Mouse (Mus musculus) c-Kit-negative CD71-positive TER-119-positive erythroid progenitor cells, embryonic 14.5 days (primary cell): ENCODE measurements around the gene 1520401A03Rik.
A peak's percentile ranks its signal among the peaks of the same experiment; 100 is the strongest.

Experiments used
- DNase-seq: peaks from one replicate; pipeline ENCODE4 v3.0.0-alpha.2; 2013; ENCODE audit warnings: low read depth, low spot score

1520401A03Rik gene

GRCm38 (mm10) chr17:23742941-23743340, 20.4 kb upstream of the 1520401A03Rik start:
- no peak for DNase-seq

GRCm38 (mm10) chr17:23742210-23742793, 19.7 kb upstream of the 1520401A03Rik start:
- DNase-seq = no peak

- DNase-seq = no peak
Observed at GRCm38 (mm10) chr17:23741359-23742209, 19.0 kb upstream of the 1520401A03Rik start.

GRCm38 (mm10) chr17:23740598-23741021, 18.0 kb upstream of the 1520401A03Rik start, which contains the start of gene Paqr4:
Gene Paqr4 (minus strand): TSS chr17:23740867.
- peak; percentile 36 for DNase-seq

GRCm38 (mm10) chr17:23740136-23740584, 17.6 kb upstream of the 1520401A03Rik start:
- peak; percentile 51 for DNase-seq

GRCm38 (mm10) chr17:23739202-23740135, 16.9 kb upstream of the 1520401A03Rik start:
- no peak for DNase-seq

GRCm38 (mm10) chr17:23738836-23739201, 16.2 kb upstream of the 1520401A03Rik start:
- no peak for DNase-seq

- DNase-seq = no peak
Observed at GRCm38 (mm10) chr17:23737493-23738445, 15.2 kb upstream of the 1520401A03Rik start.

- no peak for DNase-seq
Observed at GRCm38 (mm10) chr17:23734341-23734740, 11.8 kb upstream of the 1520401A03Rik start.

GRCm38 (mm10) chr17:23730441-23730840, 7.9 kb upstream of the 1520401A03Rik start:
- no peak for DNase-seq

- peak; percentile 43 for DNase-seq
Observed at GRCm38 (mm10) chr17:23726758-23727142, 4.2 kb upstream of the 1520401A03Rik start.

- DNase-seq = peak; percentile 91
Observed at GRCm38 (mm10) chr17:23725999-23726757, 3.6 kb upstream of the 1520401A03Rik start, which contains the start of gene Pkmyt1. Gene Pkmyt1 (plus strand): TSS chr17:23726336.

- no peak for DNase-seq
Observed at GRCm38 (mm10) chr17:23725477-23725876, 2.9 kb upstream of the 1520401A03Rik start.

GRCm38 (mm10) chr17:23721886-23722285, 697 bp downstream of the 1520401A03Rik start:
- DNase-seq = no peak

- no peak for DNase-seq
Observed at GRCm38 (mm10) chr17:23719455-23719854, 3.1 kb downstream of the 1520401A03Rik start.

- no peak for DNase-seq
Observed at GRCm38 (mm10) chr17:23717003-23717402, 5.6 kb downstream of the 1520401A03Rik start.

- DNase-seq = peak; percentile 52
Observed at GRCm38 (mm10) chr17:23706212-23706611, 16.4 kb downstream of the 1520401A03Rik start.

GRCm38 (mm10) chr17:23705525-23706104, 17.0 kb downstream of the 1520401A03Rik start:
- no peak for DNase-seq

- DNase-seq = no peak
Observed at GRCm38 (mm10) chr17:23704741-23705140, 17.8 kb downstream of the 1520401A03Rik start.
